Mouse (Mus musculus) frontal cortex, postnatal 14 days (tissue): ENCODE results near the gene Fgfr2.

Experiments
- DNase-seq, 2 experiments: peaks; one replicate each; pipeline ENCODE4 v3.0.0; 2022; ENCODE audit warnings: low spot score in 2 of 2

Fgfr2 gene

GRCm38 (mm10) chr7:131362615-131363300 lies 1760.4 kb downstream of the Fgfr2 start, which contains the start of gene 2310057M21Rik:
Gene 2310057M21Rik, minus strand, starts transcription at chr7:131362759.
- DNase-seq, result peak; percentile 89 to 91

GRCm38 (mm10) chr7:131362269-131362614 lies 1760.9 kb downstream of the Fgfr2 start:
- DNase-seq, result no peak

DNA sequence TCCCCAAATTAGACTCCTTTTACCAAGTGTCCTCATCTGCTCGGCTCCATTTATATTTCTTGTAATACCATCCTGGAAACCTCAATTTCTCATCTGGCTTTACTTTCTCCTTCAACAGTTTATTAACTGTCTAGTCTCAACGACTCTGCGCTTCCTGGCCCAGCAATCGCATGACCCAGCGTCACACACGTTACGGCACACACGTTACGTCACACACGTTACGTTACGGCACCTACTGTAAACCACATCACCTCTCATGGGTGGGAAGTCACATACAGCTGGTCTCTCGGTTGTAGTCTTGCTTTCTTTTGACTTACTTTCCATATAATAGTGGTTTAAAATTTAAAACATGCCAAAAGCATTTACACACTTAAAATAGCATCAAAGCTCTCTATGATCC lies 1767.0 kb downstream of the Fgfr2 start:
- no peak for DNase-seq

DNA sequence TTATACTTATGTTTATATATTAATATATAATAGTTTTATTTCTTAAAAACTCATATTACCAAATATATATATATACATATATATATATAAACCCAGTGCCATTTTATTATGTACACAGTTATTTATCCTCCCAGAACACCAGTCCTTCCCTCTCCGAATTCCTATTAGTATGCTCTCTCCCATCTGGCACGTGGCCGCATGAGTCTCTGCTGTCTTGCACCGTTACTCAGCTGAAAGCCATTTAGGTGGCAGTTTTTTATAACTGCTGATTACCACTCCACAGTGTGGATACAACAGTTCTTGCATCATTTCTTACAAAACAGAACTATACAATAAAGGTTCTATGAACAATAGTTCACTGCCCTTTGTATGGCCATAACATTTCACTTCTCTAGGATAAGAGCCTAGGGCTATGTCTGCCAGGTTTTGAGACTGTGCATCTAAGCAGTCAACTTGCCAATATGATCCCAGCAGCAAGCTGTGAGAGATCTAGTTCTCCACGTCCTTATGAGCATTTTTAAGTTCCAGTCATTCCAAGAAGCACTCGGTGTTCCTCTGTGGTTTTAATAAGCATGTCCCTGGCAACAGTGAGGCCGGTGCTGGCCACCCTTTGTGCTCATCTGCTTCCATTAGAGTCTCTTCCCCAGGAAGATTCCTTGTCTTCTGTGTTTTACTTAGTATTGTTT lies 1777.2 kb downstream of the Fgfr2 start:
- DNase-seq, result no peak

DNA sequence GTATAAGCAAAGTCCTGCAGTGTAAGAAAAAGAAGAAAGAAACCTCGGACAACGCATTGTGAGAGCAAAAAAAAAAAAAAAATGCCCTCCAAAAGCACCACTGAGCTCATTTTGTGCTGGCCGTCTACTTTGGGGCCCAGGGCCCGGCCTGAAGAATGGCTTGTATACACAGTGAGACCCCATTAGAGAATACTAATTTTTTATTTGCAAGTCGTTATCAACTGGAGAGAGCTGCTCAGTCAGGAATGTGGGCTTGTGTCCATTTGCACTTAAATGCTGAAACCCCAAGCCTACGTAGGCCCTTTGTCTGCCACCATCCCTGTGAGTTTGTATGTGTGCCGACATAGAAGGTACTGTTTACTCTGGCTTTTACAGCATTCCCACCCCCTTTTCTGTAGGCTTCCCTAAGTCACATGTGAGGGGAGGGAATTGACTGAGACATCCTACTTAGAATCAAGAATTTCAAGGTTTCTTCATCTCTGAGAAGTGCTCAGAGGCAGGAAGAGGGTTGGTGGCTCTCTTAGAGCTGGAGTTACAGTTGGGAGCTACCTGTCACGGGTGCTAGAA lies 1785.6 kb downstream of the Fgfr2 start:
- DNase-seq, result no peak

DNA sequence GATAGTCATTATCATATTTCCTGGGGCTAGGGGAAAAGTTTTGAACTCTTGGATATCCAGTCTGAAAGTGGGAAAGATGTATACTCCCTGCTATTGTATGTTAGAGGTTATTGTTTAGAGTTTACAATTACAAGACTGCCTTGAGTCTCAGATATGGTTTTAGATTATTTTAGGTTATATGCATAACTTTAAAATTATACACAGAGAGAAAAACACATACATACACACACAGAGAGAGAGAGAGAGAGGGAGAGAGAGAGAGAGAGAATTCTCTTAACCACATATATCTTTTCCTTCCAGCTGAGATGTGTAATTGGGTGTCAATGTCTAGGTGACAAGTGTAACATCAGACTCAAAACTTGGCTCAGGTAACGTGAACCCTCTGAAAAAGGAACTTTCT lies 1789.6 kb downstream of the Fgfr2 start, which contains the start of gene Fam24a:
TSS of gene Fam24a (plus strand) at position 301 of the 400 bp plus-strand sequence.
- DNase-seq, result no peak

- no peak for DNase-seq
These were observed 1791.5 kb downstream of the Fgfr2 start for GRCm38 (mm10) chr7:131331688-131332087.

GRCm38 (mm10) chr7:131329416-131329815 lies 1793.7 kb downstream of the Fgfr2 start, which contains the start of gene Fam24b:
Gene Fam24b, minus strand, starts transcription at chr7:131329516.
- DNase-seq, result no peak

GRCm38 (mm10) chr7:131327054-131327453 lies 1796.1 kb downstream of the Fgfr2 start:
- no peak for DNase-seq

DNA sequence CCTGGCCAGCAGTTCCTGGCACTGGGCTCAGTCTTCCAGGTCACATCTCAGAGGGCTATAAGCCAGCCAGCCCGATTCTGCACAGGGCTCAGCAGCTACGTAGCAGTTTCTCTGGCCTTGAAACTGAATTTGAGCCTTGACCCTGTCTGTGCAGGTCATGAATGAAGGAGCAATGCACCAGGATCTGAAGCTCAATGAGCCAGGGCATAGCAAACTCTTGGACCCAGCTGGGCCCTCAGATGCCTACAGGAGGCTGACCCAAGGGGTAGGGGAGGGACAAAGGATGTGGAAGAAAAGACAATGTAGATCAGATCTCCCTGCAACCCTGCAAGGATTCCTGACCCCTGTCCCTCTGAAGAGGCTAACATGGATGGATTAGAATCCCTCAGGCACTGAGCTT lies 1801.0 kb downstream of the Fgfr2 start, which contains the start of gene Cuzd1:
TSS of gene Cuzd1 (minus strand) at position 101 of the 400 bp plus-strand sequence.
- DNase-seq, result no peak

DNA sequence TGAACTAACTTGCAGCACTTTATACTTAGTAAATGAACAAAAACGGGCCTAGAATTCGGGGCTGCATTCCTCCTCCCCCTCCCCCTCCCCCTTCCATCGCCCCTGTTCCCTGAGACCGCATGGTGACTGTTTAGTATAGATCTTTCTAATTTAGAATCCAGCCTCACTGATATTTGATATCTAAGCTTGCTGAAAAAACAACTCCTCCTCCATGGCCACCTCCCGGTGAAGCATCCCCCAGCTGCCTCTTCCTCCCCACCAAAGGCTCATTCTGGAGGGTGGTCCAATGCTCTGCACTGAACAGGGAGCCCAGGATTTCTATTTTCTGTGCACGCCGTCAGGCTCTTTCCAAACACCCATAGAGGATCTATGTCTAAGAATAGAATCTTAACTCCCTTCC lies 1804.8 kb downstream of the Fgfr2 start:
- DNase-seq, result no peak

DNA sequence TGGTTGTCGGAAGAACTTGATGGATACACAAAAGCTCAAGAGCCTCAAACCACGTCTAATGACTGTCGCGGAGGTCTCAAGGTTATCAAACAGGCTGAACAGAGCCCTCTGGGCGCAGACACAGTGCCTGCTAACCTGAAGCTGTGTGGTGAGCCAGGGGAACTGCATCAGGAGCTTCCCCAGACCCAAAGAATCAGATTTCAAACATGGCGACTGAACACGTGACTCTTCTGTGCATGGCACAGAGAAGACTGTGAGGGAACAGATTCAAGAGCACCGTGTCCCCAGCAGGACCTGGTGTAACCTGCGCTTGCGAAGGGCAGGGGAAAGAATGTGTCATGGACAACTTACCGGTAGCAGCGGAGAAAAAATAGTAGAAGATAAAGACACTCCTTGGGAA lies 1805.6 kb downstream of the Fgfr2 start:
- DNase-seq, result no peak

DNA sequence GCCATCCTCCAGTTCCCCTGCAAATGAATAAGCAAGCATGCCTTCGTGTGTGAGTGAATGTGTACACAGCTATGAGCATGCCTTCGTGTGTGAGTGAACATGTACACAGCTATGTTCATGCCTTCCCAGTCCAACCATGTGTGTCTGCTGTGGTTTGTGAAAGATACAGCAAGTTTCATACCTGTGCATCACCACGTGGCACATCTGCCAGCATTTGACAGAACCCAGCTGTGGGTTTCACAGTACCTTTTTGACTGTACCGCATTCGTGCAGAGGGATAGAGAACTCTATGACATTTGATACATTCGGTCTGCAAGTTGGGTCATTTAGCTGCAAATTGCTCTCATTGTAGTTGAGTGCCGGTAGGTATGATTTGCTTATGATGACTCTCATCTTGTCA lies 1808.7 kb downstream of the Fgfr2 start:
- no peak for DNase-seq

- no peak for DNase-seq
These were observed 1816.4 kb downstream of the Fgfr2 start for GRCm38 (mm10) chr7:131306733-131307132.

GRCm38 (mm10) chr7:131303340-131303739 lies 1819.8 kb downstream of the Fgfr2 start:
- DNase-seq, result no peak

DNA sequence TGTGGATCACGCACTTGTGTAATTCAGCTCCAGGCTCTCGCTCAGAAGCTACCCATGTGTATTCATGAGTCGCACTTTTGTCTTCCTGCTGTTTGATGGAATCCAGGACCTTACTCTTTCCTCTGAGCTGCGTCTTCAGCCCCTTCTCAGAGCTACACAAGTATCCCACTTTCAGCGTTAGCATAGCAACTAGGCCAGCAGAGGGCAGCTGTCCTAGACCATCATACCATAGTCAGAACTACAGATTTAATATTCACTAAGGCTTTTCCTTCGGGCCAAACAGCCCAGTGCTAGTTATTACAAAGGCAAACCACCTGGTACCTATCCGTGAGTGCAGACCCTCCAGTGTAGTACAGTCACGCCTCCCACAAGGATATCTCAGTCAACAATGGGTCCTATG lies 1826.0 kb downstream of the Fgfr2 start:
- DNase-seq, result no peak

DNA sequence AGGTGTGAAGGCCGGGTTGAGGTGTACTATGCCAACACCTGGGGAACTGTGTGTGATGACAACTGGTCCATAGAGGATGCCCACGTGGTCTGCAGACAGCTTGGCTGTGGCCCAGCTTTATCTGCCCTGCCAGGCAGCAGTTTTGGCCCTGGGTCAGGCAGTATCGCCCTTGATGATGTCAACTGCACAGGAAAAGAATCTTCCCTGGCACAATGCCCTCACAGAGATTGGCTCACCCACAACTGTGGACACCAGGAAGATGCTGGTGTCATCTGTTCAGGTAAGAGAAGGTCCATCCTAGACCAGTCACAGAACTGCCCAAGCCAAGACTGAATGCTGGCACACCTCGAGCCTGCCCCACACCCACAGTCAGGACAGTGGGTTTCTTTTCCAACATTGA lies 1857.3 kb downstream of the Fgfr2 start:
- no peak for DNase-seq

DNA sequence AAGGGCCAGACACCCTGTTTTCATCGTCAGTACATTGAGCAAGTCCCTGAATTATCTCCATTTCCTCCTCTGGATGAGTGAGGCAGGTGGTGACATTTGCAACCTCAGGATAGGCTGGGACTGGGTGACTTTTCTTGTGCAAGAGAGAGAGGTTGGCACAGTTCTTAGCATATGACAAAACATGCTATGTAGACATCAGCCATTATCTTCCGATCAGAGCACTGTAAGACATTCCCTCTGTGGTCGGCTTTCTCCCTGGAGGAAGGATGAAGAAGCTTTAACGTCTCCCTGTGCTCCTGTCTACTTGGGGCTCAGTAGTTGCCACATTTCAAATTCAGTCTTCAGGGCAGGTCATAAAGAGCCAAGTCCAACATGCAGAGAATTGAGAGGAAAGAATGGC lies 1858.9 kb downstream of the Fgfr2 start:
- DNase-seq, result no peak

- peak; percentile 6 to 10 for DNase-seq
These were observed 1862.2 kb downstream of the Fgfr2 start for GRCm38 (mm10) chr7:131260946-131261345.

DNA sequence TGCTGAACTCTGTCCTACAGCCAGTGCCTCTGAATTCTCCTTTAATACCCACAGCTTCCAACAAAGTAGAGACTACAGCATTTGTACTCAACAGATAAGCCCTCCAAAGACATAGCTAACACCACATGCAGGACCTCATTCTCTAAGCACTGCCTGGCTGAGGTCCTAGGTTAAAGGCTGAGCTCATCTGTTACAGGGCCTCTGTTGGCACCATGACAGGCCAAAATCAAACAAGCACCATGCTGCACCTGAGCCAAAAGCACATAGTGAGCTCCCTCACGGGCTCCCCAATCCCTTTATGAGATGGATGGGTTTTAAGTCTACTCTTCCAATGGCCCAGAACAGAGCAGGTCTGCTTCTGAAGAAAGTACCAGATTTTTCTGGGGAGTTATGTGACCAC lies 1865.8 kb downstream of the Fgfr2 start:
- no peak for DNase-seq

- no peak for DNase-seq
These were observed 1866.3 kb downstream of the Fgfr2 start for GRCm38 (mm10) chr7:131256841-131257240.

GRCm38 (mm10) chr7:131244993-131245392 lies 1878.2 kb downstream of the Fgfr2 start:
- no peak for DNase-seq

- no peak for DNase-seq
These were observed 1887.1 kb downstream of the Fgfr2 start for GRCm38 (mm10) chr7:131236091-131236490.
